Mouse (Mus musculus) kidney, adult 8-10 months (tissue): ENCODE data around the gene Olfr1033.
"Not testable (repeated sequence)": the region's sequence is repeated elsewhere in the genome, so short reads cannot be mapped to it uniquely, and the experiment has no call there.

Experiments
- DNase-seq, 2 experiments: peaks; one replicate each; pipeline ENCODE4 v3.0.0; 2022

Olfr1033 gene

GRCm38 (mm10) chr2:86020406-86020805 lies at the start of gene Olfr1033:
Olfr1033 (plus strand) TSS chr2:86020633.
- not testable (repeated sequence) for DNase-seq

- DNase-seq: no peak
Observed at GRCm38 (mm10) chr2:85973595-85973994, 46.8 kb upstream of the Olfr1033 start, which contains the start of gene Olfr1029. Olfr1029 (plus strand) TSS chr2:85973895.

GRCm38 (mm10) chr2:85978976-85979375 lies 41.5 kb upstream of the Olfr1033 start, which contains the start of gene Olfr1030:
Olfr1030 (plus strand) TSS chr2:85979276.
- DNase-seq: no peak

- no peak for DNase-seq
Observed at GRCm38 (mm10) chr2:85990004-85990403, 30.4 kb upstream of the Olfr1033 start, which contains the start of gene Olfr1031. Olfr1031 (plus strand) TSS chr2:85990304.

GRCm38 (mm10) chr2:86005240-86005639 lies 15.2 kb upstream of the Olfr1033 start, which contains the start of gene Olfr1032:
Olfr1032 (plus strand) TSS chr2:86005540.
- DNase-seq: no peak

- not testable (repeated sequence) for DNase-seq
Observed at GRCm38 (mm10) chr2:86021518-86021917, 1.1 kb downstream of the Olfr1033 start.

GRCm38 (mm10) chr2:86045561-86045960 lies 25.1 kb downstream of the Olfr1033 start, which contains the start of gene Olfr1034:
Olfr1034 (plus strand) TSS chr2:86045861.
- no peak for DNase-seq

- not testable (repeated sequence) for DNase-seq
Observed at GRCm38 (mm10) chr2:86050777-86051176, 30.3 kb downstream of the Olfr1033 start.

GRCm38 (mm10) chr2:86063766-86064165 lies 43.3 kb downstream of the Olfr1033 start:
- DNase-seq: not testable (repeated sequence)

- no peak for DNase-seq
Observed at GRCm38 (mm10) chr2:86070189-86070588, 49.8 kb downstream of the Olfr1033 start.

GRCm38 (mm10) chr2:86073692-86074091 lies 53.3 kb downstream of the Olfr1033 start, which contains the start of gene Olfr1036:
Olfr1036 (plus strand) TSS chr2:86073992.
- DNase-seq: not testable (repeated sequence)

- not testable (repeated sequence) for DNase-seq
Observed at GRCm38 (mm10) chr2:86080478-86080877, 60.0 kb downstream of the Olfr1033 start.

- DNase-seq: no peak
Observed at GRCm38 (mm10) chr2:86087285-86087684, 66.9 kb downstream of the Olfr1033 start, which contains the start of gene Olfr1037. Olfr1037 (minus strand) TSS chr2:86087385.
